Mouse (Mus musculus) liver, embryonic 18 days (tissue): ENCODE data around the gene Nop14. TPM values are rescaled to one million over a fixed set of nuclear protein-coding genes. Genes with fewer than 3 reads are reported as not detected.

Experiments
- polyA plus RNA-seq: library from polyadenylated mRNA; depleted of rRNA; stranded (reverse); fragments of >200 nt; gene quantifications from 2 replicates; pipeline ENCODE4 v1.2.3, GENCODE M21; 2012; rRNA removed

Nop14 gene
- 8.4 and 9.1 TPM in 2 replicates for polyA plus RNA-seq

DNA sequence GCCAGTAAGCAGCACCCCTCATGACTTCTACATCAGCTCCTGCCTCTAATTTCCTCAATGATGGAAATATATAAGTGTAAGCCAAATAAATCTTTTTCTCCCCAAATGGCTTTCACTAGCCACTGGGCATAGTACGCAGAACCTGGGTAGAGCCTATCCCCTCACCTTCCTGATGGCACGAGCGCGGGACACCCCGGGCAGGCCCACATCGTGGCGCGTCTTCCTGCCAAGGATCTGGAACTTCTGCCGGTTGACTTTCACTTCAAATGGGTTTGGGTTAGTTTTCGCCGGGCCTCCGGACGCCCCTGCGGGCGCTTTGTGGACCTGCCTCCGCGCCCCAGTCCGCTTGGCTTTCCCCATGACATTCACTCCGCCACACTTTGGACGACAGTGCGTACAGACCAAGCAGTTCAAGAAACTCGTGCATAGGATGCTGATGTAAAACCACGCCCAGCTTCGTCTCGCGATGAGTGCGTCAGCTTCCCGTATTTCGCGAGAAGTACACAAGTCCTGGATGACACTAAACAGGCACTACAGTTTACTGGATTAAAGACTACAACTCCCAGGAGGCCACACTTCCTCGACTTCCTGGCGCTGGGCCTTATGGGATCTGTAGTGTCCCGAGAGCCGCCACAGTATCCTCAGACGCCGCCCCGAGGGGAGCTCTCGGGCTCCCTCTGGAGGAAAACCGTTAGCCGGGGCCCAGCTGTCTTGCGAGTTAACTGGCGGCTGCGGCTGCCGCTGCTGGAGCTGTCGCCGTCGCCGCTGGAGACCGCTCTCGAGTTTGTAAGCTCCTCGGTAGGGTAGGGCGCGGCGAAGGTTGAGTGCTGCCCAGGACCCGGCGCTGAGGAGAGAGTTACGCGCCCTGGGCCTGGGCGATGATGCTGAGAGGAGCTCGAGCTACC is at the start of gene Nop14, which contains the start of gene Grk4:
TSS of gene Nop14 (minus strand) at position 463 of the 905 bp plus-strand sequence.
TSS of gene Grk4 (plus strand) at position 694 of the 905 bp plus-strand sequence.

DNA sequence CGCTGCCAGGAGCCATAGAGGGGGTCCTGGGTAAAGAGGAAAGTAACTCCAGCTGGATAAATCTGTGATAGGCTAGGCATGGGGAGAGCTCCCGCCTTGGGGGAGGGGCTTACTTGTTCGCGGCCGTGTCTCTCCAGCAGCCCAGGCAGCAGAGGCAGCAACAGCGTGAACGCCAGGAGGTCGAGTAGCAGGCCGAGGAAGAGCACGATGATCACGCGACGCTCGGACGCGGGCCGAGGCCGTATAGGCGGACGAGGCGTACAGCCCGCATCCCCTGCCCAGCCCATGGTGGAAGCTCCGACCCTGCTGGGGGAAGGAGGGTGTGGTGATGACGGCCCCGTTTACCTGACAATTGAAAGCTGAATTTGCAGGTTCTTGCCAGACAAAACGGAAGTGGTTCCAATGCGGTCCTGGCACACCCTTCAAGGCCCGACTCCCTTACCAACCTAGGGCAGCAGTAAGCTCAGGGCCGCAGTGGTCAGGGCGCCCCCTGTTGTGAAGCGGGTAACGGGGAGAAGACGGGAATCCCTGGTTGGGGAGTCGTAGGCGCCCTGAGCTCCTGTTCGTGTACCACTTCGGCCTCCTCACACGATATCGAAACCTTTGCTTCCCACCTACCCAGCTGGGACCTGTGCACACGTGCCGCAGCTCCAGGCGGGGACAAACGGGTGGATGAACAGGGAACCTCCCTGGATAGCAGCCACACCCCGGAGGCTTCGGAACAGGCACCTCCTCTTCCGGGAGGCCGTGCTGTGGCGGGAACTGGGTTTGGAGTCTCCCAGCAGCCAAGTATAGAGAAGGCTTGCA is 23.3 kb downstream of the Nop14 start, which contains the start of gene Mfsd10:
TSS of gene Mfsd10 (minus strand) at position 732 of the 807 bp plus-strand sequence.

Other genes starting within 250 kb of the Nop14 start
- 6.5 and 7.0 TPM in 2 replicates for gene Tnip2, start 146.2 kb downstream of the Nop14 start, polyA plus RNA-seq
- gene Sh3bp2, start 134.3 kb downstream of the Nop14 start, polyA plus RNA-seq, result 6.1 and 7.6 TPM in 2 replicates
- 75.0 and 79.9 TPM in 2 replicates for gene Add1, start 86.5 kb downstream of the Nop14 start, polyA plus RNA-seq
- gene Mfsd10, start 22.9 kb downstream of the Nop14 start, polyA plus RNA-seq, result 33.4 and 40.0 TPM in 2 replicates
- 0.52 and 0.68 TPM in 2 replicates for gene Grk4, start 231 bp upstream of the Nop14 start, polyA plus RNA-seq
- 3.8 and 4.8 TPM in 2 replicates for gene Htt, start 101.6 kb upstream of the Nop14 start, polyA plus RNA-seq
- gene Msantd1, start 247.9 kb upstream of the Nop14 start, polyA plus RNA-seq, result 1.1 and 1.3 TPM in 2 replicates